Mouse (Mus musculus): ENCODE results near the gene Rdm1.

DNA sequence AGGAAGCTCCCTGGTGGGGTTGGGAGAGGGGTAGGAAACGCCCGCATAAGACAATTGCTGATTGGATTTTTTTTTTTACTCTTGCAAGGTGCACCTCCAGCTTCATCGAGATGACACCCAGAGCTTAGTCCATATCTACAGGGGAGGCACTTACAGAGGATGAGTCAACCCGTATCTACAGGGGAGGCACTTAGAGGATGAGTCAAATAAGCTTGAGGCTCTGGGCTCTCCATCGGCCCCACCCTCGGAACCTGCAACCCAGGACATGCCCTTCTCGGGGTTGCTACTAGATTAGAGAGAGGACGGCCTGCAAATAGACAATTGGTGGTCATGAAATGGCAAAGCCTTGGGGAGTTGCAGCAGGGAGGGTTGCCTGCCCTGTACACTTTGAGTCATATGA is 10.9 kb upstream of the Rdm1 start:
- TF ChIP-seq CTCF (IDR thresholded peaks at IDR 0.05; ENCODE audit: borderline replicate concordance, insufficient read depth, low read length): no peak
- TF ChIP-seq POLR2A (IDR thresholded peaks at IDR 0.05; ENCODE audit: low read depth, low read length): no peak
